Mouse (Mus musculus) embryo, embryonic 11 days (tissue): ENCODE results near the gene Rab3gap1.

Experiments used
- DNase-seq: peaks from one replicate; pipeline ENCODE4 v3.0.0-alpha.2; 2015

Gene Rab3gap1

GRCm38 (mm10) chr1:127868300-127869261 lies at the start of gene Rab3gap1:
Gene Rab3gap1, plus strand, starts transcription at chr1:127868773.
- DNase-seq, result peak; percentile 94

GRCm38 (mm10) chr1:127827325-127827724 lies 41.2 kb upstream of the Rab3gap1 start:
- DNase-seq, result peak; percentile 79

DNA sequence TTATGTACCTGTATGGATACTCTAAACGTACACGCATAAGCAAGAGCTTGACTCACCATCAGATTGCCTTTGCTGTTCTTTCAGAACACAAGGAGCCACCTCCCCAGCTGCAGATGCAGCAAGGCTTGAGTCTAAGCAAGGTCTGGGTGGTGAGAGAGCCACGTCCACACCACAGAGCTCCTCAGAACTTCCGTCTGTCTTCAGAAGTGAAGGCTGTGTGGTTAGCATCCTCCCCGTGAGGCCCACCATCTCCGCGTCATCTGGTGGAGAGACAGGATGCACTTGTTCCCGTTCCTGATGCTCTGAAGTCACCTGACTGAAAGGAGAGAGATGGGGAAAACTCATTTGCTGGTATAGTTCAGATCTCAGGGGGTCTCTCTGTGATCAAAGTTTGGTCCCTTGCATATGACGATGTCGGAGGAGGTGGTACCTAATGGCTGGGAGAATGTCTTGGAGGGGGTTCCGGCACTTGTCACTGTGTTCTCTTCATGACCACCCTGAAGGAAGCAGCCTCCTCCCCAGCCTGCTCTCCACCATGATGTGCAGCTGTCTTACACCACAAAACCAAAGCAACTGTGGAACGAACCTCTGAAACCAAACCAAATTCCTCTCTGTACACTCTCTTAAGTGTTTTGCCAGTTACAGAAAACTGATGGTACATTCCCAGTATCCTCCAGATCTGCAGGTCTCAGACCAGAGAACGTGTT lies 38.2 kb upstream of the Rab3gap1 start:
- no peak for DNase-seq

DNA sequence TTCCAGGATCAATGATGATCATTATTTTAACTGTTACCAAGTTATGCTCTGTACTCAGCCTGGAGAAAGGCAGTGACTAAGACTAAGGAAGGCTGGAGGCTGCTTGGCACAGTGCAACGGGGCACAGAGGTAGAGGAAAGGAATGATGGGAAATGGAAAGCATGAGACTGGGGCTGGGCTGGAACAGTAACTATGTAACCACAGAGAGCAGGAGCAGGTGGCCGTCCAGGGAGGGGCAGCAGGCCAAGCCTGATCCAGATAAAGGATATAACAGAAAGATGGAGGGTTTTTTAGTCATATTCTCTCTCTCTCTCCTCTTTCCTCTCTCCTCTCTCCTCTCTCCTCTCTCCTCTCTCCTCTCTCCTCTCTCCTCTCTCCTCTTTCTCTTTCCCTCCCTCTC lies 34.9 kb upstream of the Rab3gap1 start:
- no peak for DNase-seq

- DNase-seq, result no peak
Measured at GRCm38 (mm10) chr1:127834202-127834601, 34.4 kb upstream of the Rab3gap1 start.

DNA sequence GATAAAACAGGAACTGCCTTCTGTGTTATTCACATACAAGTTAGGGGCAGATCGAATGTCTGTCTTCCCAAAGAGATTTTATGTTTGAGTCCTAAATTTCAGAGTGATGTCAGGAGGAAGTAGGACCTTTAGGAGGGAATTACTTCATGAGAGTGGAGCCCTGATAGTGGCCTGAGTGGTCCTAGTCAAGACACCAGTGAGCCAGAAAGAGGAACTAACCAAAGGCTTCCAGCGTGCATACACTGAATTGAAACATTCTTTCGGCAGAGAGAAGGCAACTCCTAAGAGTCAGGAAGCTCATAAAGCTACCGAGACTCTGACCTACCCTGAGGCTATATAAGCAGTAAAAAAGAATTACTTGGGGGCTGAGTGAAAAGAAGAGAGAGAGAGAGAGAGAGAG lies 32.0 kb upstream of the Rab3gap1 start:
- no peak for DNase-seq

GRCm38 (mm10) chr1:127838602-127839001 lies 30.0 kb upstream of the Rab3gap1 start:
- no peak for DNase-seq

GRCm38 (mm10) chr1:127845472-127845871 lies 23.1 kb upstream of the Rab3gap1 start:
- no peak for DNase-seq

- no peak for DNase-seq
Measured at GRCm38 (mm10) chr1:127850075-127850610, 18.4 kb upstream of the Rab3gap1 start.

- no peak for DNase-seq
Measured at GRCm38 (mm10) chr1:127854486-127855222, 13.9 kb upstream of the Rab3gap1 start, which contains the start of gene Map3k19. Gene Map3k19, minus strand, starts transcription at chr1:127855031.

DNA sequence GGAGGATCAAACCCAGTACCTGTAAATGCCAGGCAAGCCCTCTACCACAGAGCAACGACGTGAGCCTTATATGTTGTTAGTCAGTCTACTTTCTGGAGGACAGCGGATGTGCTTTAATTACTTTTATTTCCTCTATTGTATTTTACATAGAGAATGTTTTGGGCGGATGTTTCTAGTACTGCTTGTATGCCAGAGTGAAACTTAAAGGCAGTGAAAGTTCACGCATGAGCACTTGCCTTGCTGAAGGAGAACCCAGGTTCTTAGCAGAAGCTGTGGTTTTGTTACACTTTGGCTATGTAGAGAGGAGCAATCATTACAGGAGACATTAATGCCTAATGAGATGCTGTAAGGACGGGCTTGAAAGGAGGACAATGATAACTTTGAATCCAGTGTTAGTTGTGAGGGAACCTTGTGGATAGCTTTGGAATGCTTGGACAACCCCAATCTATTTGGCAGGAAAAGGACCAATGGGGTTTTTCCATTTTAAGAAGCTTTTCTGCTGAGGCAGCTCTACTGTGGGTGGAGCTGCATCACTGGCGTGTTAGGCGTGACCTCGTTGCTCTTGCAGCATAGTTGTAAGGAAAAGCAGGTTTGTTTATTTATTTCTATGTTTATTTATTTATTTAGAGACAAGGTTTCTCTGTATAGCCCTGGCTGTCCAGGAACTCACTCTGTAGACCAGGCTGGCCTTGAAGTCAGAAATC lies 9.5 kb upstream of the Rab3gap1 start:
- no peak for DNase-seq

DNA sequence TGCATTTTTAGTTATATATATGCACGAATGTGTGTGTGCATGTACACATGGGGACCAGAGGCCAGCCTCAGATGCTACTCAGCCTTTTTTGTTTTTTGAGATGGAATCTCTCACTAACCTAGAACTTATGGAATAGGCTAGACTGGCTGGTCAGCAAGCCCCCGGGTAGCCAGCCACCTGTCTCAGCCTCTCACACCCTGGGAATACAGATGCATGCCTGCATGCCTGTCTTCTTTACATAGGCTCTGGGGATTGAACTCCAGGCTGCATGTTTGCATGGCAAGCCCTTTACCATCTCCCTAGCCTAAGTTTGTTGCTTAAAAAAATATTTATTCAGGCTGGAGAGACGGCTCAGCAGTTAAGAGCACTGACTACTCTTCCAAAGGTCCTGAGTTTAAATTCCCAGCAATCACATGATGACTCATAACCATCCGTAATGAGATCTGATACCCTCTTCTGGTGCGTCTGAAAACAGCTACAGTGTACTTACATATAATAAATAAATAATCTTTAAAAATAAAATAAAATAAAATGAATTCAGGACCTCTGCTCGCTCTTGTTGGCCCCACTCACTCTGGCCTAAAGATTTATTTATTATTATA lies 8.7 kb upstream of the Rab3gap1 start:
- DNase-seq, result no peak

DNA sequence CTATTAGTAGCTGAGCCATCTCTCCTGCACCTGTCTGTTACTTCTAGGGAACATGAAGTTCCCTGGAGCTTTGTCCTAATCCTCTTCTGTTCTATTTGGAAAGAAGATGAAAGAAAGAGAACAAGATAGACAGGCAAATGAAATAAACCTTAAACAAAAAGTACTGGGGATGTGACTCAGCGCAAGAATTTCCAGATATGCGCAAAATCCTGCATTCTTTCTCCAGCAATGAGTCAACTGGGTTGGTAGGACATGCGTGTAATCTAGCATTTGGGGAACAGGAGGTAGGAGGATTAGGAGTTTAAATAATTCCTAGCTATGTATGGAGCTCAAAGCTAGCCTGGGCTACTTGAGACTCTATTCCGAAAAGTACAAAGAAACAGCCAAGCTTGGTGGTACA lies 8.1 kb upstream of the Rab3gap1 start:
- no peak for DNase-seq

GRCm38 (mm10) chr1:127861900-127862299 lies 6.7 kb upstream of the Rab3gap1 start:
- no peak for DNase-seq

- DNase-seq, result no peak
Measured at GRCm38 (mm10) chr1:127863806-127864205, 4.8 kb upstream of the Rab3gap1 start.

DNA sequence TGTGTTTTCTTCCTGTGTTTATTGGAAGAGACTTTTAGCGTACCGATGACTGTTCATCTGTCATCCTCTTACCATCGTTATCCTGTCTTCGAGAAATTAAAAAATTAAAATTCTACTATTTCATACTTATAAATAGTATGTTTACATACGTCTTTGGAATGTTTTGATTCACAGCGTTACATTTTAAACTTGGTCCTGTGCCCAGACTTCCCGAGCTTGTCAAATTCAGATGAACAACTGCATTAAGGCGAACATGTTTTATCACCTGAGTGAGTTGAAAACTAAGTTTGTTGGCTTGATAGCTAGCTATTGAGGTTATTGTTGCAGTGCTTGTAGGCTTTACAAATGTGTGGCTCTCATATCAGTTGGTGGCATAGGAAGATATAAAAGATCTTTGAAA lies 703 bp downstream of the Rab3gap1 start:
- DNase-seq, result no peak

DNA sequence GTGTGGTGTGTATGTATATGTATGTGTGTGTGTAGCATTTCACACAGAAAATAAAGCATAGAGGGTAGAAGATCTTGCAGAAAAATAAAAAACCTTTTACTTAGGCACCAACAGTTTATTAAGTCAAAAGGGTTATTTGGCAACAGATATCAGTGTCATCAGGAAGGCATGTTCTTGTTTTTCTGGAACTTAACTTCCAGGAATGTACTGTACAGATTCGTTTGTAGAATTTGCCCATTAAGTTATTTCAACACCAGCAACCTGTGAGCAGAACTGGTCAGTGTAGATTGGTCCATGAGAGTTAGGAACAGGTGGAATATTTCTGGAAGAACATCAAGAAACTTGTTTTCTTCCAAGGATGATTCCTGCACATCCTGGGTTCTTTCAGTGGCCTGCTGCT lies 30.8 kb downstream of the Rab3gap1 start:
- DNase-seq, result no peak

DNA sequence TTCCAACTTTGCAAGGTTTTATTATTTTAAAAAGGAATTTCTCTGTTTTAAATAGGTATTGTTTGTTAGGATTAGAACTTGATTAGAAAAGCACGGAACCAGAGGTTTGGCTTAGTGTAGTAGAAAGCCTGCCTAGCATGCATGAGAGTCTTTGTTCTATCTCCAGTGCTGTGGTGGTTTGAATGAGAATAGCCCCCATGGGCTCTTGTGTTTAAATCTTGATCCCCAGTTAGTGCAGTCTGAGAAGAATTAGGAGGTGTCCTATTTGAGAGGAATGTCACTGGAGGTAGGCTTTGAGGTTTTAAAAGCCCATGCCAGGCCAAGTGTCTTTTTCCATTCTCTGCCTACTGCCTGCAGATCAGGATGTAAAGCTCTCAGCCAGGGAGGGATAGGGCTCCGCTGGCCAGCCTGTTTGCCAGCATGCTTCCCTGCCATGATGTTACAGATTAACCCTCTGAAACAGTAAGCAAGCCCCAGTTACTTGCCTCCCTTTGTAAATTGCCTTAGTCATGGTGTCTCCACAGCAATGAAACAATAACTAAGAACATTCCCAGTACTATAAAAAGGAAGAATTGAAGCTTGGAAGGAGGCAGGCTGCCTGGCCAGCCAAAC lies 36.3 kb downstream of the Rab3gap1 start:
- peak; percentile 2 for DNase-seq

GRCm38 (mm10) chr1:127913116-127913515 lies 44.5 kb downstream of the Rab3gap1 start:
- DNase-seq, result no peak

- no peak for DNase-seq
Measured at GRCm38 (mm10) chr1:127915316-127915715, 46.7 kb downstream of the Rab3gap1 start.

- no peak for DNase-seq
Measured at GRCm38 (mm10) chr1:127915802-127916201, 47.2 kb downstream of the Rab3gap1 start.
